ENCODE assay signal across 28 mouse cellular contexts in genomic region chr6:28367575-28367974, GRCm38 (mm10).
"Had no signal": no experiment of that assay in that cellular context is flagged by ENCODE, and none has a peak within 500 bp of the region (broad histone marks: within the 10 kb centered on the region; RNA-seq: fewer than 3 reads in every experiment).

No protein-coding gene starts in this region.

- DNase-seq: gastrocnemius, adult 2 months; gastrocnemius, postnatal 10 days; gastrocnemius, postnatal 25 days; heart, adult 18-20 months; heart, postnatal 14 days; heart, postnatal 4 days; kidney, adult 11 months; kidney, adult 2 months; kidney, adult 9 months; kidney, postnatal 14 days; kidney, postnatal 36 days; layer of hippocampus, adult 9-11 months; left cerebral cortex, postnatal 4 days had no signal

- H3K9me3 ChIP-seq: heart, embryonic 13.5 days; heart, embryonic 15.5 days; hindbrain, embryonic 10.5 days; hindbrain, embryonic 12.5 days; kidney, embryonic 15.5 days; limb, embryonic 13.5 days; limb, embryonic 15.5 days; liver, embryonic 12.5 days had no signal

- H3K4me1 ChIP-seq: heart, embryonic 13.5 days; heart, embryonic 15.5 days; hindbrain, embryonic 10.5 days; hindbrain, embryonic 12.5 days; kidney, embryonic 15.5 days; limb, embryonic 13.5 days; limb, embryonic 15.5 days; liver, embryonic 12.5 days had no signal

- ATAC-seq: hindbrain, embryonic 16.5 days; intestine, embryonic 16.5 days; liver, embryonic 12.5 days had no signal

- H3K27me3 ChIP-seq: heart, embryonic 13.5 days; heart, embryonic 15.5 days; hindbrain, embryonic 12.5 days; kidney, embryonic 15.5 days; limb, embryonic 13.5 days; limb, embryonic 15.5 days; liver, embryonic 12.5 days had no signal

- H3K36me3 ChIP-seq: heart, embryonic 13.5 days; heart, embryonic 15.5 days; hindbrain, embryonic 10.5 days; hindbrain, embryonic 12.5 days; kidney, embryonic 15.5 days; limb, embryonic 13.5 days; limb, embryonic 15.5 days; liver, embryonic 12.5 days had no signal

- H3K4me3 ChIP-seq: gastrocnemius, adult 2 months; heart, embryonic 13.5 days; heart, embryonic 15.5 days; hindbrain, embryonic 10.5 days; hindbrain, embryonic 12.5 days; kidney, embryonic 15.5 days; left cerebral cortex, adult 2 months; limb, embryonic 13.5 days; limb, embryonic 15.5 days; liver, embryonic 12.5 days had no signal

- H3K4me2 ChIP-seq: heart, embryonic 11.5 days; heart, embryonic 13.5 days; heart, embryonic 15.5 days; hindbrain, embryonic 12.5 days; hindbrain, embryonic 14.5 days; kidney, embryonic 15.5 days; limb, embryonic 13.5 days; limb, embryonic 15.5 days; liver, embryonic 12.5 days had no signal

- H3K9ac ChIP-seq: heart, embryonic 13.5 days; heart, embryonic 15.5 days; hindbrain, embryonic 12.5 days; hindbrain, embryonic 14.5 days; kidney, embryonic 15.5 days; limb, embryonic 13.5 days; limb, embryonic 15.5 days; liver, embryonic 12.5 days; liver, embryonic 14.5 days had no signal

- H3K27ac ChIP-seq: gastrocnemius, adult 2 months; heart, embryonic 13.5 days; heart, embryonic 15.5 days; hindbrain, embryonic 10.5 days; hindbrain, embryonic 12.5 days; hindbrain, embryonic 14.5 days; kidney, embryonic 15.5 days; kidney, postnatal 0 days; left cerebral cortex, adult 2 months; limb, embryonic 13.5 days; limb, embryonic 15.5 days; liver, embryonic 12.5 days; liver, embryonic 14.5 days had no signal
